Mouse (Mus musculus) NIH3T3 (cell line): ENCODE measurements at regions not wholly inside any gene's neighbourhood (a gene's known extent, or its start where the extent isn't known, plus 50 kb on each side); places are given as distances from the start of the nearest gene placed in this dataset.

Source experiments
- DNase-seq: peaks from one replicate; pipeline ENCODE4 v3.0.0-alpha.2; 2012; ENCODE audit warnings: low read depth

GRCm38 (mm10) chr10:29921658-29922057, 278.7 kb downstream of the Cenpw start:
- DNase-seq, result no peak

GRCm38 (mm10) chr10:29897780-29898363, 302.5 kb downstream of the Cenpw start:
- DNase-seq, result no peak

GRCm38 (mm10) chr10:29864566-29864965, 328.9 kb upstream of the Rspo3 start:
- no peak for DNase-seq

- no peak for DNase-seq
Observed at GRCm38 (mm10) chr10:29855749-29856313, 320.2 kb upstream of the Rspo3 start.

DNA sequence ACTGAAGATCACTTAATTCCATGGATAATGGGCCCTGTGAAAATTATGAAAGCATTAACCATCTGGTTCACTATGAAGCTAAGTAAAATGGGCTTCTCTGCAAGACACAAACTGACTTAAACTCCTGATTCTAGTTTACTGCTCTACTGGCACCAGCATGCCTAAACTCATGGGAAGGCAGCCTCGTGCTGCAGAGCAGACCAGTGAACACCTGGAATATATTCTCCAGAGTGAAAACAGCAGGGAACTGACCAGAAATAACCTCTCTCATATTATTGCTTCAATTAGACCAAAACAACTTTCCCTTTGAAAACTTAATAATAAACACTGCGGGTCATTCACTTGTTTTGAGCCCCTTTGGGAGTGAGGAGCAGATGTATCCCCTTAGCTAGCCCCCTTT, 316.8 kb upstream of the Rspo3 start:
- no peak for DNase-seq

- peak; percentile 43 for DNase-seq
Observed at GRCm38 (mm10) chr10:29824939-29825658, 289.4 kb upstream of the Rspo3 start.

GRCm38 (mm10) chr10:29824413-29824812, 288.7 kb upstream of the Rspo3 start:
- DNase-seq, result no peak

DNA sequence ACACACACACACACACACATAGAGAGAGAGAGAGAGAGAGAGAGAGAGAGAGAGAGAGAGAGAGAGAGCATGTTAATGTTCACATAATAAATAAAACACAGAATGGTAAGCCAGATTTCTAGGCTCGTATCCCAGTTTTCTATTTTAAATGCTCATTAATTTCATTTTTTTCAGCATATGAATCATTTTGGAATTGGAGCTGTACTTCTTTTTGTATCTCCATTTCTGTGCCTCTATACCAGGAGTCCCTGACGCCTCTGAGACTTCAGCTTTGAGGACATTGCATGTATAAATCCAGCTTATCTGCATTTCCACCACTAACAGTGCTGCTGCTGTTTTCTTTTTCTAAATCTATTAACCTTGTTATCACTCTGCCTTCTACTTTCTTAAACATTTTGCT, 287.5 kb upstream of the Rspo3 start:
- DNase-seq, result no peak

- peak; percentile 68 for DNase-seq
Observed at GRCm38 (mm10) chr10:29803915-29804545, 268.4 kb upstream of the Rspo3 start.

DNA sequence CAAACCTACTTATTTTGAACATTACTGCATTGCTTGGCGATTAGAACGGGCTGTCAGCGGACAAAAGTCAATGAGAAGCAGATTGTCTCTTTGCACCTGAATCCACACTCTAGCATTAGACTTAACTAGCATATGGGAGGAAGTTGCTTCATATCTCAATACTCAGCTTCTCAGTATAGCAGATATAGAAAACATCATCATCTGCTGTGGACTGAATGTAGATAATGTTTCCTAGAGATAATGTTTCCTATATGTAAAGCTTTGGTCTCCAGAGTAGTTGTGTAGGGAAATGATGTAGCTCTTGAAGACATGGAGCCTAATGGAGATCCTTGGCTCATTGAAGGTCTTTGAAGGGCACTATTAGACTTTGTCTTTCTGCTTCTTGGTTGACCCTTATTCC, 267.0 kb upstream of the Rspo3 start:
- no peak for DNase-seq

DNA sequence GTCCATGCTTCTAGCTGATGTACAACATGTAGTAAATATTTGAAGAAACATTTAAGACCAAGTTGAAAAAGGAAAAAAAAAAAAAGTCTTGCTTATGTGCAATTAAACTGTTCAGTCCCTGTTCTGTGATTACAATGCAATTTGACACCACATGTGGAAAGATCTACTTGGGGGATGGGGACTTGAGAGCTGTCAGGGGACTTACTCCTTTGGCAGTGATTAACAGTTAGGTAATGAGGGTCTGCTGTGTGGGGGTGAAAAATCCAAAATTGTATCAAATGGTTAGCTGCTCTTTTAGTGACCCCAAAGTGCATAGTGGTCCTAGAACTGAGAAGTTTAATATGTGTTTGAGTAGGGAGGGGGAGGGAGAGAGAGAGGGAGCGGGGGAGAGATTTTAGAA, 259.0 kb upstream of the Rspo3 start:
- DNase-seq, result no peak

DNA sequence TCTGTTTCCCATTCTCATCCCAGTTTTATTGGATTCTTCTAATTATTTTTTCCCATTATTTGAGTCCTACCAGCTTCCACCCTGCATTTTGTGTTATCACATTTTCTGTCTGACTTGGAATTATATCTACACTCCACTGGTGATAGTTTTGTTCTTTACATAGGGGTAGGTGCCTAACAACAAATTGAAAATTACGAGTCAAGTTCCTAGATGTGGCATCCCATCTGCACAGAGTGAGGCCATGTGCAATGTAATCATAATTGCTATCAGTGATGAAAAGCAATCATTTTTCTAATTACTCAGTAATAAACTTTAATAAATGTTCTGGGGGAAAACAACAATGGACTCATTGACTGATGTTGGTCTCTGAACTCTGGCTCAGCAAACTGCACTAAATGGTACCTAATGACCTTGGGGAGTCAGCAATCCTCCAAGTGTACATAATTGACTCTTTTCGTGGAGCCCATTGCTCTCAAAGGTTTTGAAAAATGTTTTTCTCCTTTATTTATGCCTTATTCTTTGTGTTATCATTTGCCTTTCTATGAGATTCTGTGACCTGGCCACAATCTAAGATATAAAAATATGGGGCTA, 250.6 kb upstream of the Rspo3 start:
- no peak for DNase-seq

- no peak for DNase-seq
Observed at GRCm38 (mm10) chr10:29736677-29737076, 201.0 kb upstream of the Rspo3 start.

GRCm38 (mm10) chr10:29725319-29725718, 189.7 kb upstream of the Rspo3 start:
- no peak for DNase-seq

GRCm38 (mm10) chr10:29710967-29711366, 175.3 kb upstream of the Rspo3 start:
- no peak for DNase-seq

DNA sequence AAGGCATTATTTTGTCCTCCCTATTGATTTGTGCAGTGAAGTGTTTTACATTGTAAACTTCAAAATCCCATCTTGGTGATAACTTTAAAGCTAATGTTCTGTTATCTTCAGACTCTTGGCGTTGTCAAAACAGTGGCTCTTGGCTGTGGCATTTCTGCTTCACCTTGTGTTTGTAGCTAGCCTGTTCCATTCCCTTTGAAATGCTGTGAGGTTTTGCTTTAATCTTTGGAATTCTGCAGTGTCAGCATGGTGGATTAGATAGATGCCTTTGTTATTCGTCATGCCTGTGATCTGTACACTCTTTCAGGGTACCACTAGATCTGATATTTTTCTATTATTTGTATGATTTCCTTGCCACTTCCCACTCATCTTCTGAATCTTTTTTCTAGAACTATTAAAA, 173.0 kb upstream of the Rspo3 start:
- no peak for DNase-seq

GRCm38 (mm10) chr10:29693009-29693935, 157.6 kb upstream of the Rspo3 start:
- DNase-seq, result no peak

DNA sequence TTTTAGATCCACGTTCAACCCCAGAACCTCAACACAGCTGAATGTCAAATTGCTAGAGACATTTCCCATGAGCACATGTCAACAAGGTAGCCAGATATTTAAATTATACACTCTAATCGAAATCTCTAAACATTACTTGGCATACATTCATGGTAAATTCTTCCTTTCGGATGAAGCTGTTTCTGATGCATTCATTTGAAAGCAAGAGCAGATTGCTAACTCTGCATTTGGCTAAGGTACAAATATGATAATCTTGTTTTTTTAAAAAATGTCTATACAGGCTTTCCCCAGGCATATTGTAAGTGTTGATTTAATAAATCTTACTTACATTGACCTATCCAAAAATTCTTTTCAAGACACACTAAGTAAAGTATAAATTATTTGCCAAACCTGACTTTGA, 153.9 kb upstream of the Rspo3 start:
- no peak for DNase-seq

GRCm38 (mm10) chr10:29686982-29687381, 151.3 kb upstream of the Rspo3 start:
- no peak for DNase-seq

- no peak for DNase-seq
Observed at GRCm38 (mm10) chr10:29674377-29674776, 138.7 kb upstream of the Rspo3 start.

DNA sequence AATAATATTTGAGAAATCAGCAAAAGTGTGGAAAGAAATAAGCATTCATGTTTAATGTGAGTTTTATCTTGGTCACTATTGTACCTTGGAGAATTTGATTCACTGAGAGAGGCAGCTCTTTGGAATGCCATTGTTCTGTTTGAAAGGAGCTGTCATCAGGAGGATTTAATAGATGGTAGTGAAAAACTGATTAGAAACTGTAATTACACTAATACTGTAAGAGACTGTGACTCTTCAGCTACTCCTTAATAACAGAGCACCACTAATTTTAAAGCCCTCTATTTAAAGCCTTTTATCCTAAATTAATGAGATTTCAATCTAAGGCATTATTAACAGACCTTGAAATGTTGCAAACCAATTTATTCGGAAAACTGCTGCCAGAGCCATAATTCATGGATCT, 126.1 kb upstream of the Rspo3 start:
- no peak for DNase-seq

- DNase-seq, result no peak
Observed at GRCm38 (mm10) chr10:29640249-29640648, 104.6 kb upstream of the Rspo3 start.
